Mouse (Mus musculus): ENCODE results near the gene Mfap1b.
"Not testable (repeated sequence)": the region's sequence is repeated elsewhere in the genome, so short reads cannot be mapped to it uniquely, and the experiment has no call there.

The Mfap1b gene

GRCm38 (mm10) chr2:121472783-121473182 lies 1.1 kb downstream of the Mfap1b start:
- DNase-seq (ENCODE audit: low spot score): not testable (repeated sequence)

DNA sequence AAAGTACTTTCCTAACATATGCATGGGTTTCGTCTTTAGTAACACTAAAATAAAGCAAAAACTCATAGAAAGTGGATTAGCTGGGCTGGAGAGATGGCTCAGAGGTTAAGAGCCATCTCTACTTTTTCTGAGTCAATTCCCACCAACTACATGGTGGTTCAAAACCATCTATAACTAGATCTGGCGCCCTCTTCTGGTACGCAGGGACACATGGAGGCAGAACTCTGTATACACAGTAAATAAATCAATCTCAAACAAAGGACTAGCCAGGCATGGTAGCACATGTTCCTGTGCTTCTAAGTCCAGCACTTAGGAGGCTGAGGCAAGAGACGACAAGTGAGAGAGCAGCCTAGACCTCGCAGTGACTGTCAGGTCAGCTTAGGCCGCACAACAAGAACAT lies 4.9 kb downstream of the Mfap1b start:
- not testable (repeated sequence) for DNase-seq (ENCODE audit: low spot score)

DNA sequence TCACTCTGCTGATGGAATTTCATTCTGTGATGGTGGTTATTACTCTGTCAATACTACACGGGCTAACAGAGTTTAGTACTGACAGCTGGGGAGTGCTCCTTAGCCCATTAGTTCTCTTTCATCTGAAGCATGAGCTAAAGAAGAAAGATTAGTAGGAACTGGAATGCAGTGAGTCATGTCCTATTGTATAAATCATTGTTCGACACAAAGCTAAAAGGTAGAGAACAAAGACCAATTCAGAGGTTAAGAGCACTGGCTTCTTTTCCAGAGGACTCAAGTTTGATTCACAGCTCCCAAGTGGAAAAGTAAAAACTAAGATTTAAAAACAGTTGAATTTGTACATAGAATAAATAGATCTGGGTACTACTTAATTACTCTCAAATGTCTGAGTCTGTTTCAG lies 13.8 kb downstream of the Mfap1b start:
- DNase-seq (ENCODE audit: low spot score): no peak

GRCm38 (mm10) chr2:121456692-121457642 lies 16.9 kb downstream of the Mfap1b start, which contains the start of gene Serinc4:
TSS of gene Serinc4 (minus strand) at chr2:121456781.
- peak; percentile 78 for DNase-seq (ENCODE audit: low spot score)

- DNase-seq (ENCODE audit: low spot score): no peak
Measured at GRCm38 (mm10) chr2:121455534-121455933, 18.3 kb downstream of the Mfap1b start.

- DNase-seq (ENCODE audit: low spot score): no peak
Measured at GRCm38 (mm10) chr2:121453917-121454316, 19.9 kb downstream of the Mfap1b start.

DNA sequence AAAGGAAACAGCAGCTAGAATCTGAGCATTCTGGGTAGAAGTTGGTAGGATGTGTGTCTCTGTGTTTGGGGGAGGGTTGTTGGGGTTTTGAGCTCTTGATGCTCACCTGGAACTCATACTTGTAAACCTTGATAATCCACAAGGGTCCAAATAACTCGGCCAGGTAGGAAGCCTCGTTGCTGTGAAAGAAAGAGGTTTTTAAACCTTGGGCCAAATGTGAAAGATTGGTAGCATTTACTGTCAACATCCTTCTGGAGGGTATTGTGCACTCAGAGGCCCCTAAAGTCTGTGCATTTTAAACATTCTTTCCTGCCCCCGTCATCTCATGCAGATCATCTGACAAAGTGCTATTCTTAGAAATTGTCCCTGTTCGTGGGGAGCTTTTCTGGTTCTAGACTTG lies 20.9 kb downstream of the Mfap1b start, which contains the start of gene Hypk:
Gene Hypk, plus strand, starts transcription at position 301 of the 400 bp plus-strand sequence.
- DNase-seq (ENCODE audit: low spot score): no peak

DNA sequence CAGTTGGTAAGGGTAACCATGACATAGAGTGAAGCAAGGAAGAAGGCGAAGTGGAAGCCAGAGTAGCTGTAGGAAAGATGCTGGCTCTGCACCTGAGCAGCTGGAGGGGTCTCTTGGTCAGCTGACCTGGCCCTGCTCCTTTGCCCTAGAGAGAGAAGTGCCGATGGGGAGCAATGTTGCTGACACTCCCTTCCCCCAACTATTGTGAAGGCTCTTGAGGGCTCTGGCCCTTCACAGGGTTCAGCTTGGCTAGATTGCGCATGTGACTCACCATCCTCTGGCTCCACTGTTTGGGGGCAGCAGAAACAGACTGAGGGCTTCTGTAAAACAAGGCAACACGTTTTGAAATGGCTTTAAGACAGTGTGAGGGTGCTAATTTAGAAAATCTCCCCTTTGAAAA lies 21.5 kb downstream of the Mfap1b start:
- no peak for DNase-seq (ENCODE audit: low spot score)

DNA sequence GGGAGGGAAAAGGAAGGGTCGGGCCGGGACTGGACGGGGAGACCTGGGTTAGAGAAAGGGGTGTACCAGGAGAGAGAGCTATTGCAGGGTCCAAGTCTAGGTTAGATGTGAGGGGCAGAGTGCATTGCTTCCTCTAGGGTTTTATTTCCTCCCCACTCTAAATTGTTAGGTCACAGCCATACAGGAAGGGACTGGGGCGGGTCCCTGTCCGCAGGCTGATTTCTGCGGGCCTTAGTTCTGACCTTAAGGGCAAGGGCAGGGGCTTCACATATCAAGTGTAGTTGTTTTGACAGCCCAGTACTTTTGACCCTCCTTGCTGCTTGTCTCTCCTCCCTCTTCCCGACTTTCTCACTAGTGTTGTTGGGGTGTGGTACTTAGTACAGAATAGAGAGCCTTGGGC lies 23.8 kb downstream of the Mfap1b start:
- DNase-seq (ENCODE audit: low spot score): no peak

DNA sequence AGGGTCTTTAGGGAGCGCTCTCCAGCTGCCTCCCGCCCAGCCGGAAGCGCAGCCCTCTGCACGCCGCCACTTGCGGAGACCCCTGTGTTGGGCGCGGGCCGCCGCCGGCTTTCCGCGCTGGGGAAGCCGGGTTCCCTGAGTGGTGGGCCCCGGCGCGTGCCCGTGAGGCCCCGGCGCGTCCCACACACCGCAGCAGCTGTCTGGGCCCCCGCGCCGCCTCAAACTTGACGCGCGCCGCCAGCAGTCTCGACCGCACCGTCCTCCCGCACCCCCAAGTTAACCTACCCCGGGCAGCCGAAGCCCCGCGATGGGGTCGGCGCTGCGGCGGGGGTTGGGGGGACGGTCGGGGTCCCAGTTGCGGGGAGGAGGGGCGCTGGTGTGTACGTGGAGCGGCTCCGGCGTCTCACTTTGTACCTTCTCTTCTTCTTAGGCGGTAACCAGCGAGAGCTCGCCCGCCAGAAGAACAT lies 24.3 kb downstream of the Mfap1b start:
- DNase-seq (ENCODE audit: low spot score): no peak

DNA sequence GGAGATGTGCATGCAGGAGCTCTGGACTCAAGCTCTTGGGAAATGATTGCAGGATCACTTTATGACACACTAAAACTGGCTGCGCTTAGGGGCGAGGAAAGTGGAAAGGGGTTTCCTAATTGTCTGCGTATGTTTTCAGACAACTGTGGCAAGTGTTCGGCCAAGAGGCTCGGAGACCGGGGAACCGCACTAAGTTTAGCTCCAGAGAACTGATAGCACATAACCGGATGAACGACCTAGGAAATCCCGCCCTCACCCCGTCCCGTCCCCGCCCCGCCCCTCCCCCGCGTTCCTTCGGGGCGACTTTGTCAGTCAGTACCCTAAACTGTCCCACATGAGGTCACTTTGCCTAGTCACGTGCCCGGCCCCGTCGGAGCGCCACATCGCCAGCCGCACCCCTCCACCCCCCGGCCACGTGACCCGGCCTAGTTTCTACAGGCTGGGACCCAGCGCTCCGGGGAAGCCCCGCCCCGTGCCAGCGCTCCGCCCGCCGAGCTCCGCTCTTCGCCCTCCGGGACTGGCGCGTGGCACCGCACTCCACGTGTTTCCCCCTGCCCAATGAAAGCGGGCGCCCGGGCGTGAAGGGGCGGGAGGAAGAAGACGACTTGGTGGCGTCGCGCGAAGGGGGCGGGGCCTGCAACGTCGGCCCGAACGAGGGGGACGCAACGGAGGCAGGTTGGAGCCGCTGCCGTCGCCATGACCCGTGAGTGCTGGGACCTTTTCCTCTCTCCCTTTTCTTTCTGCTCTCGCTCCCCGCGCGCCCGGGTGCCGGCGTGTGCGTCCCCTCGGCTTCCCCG lies 24.9 kb downstream of the Mfap1b start, which contains the start of gene Serf2:
Gene Serf2, plus strand, starts transcription at position 457 of the 797 bp plus-strand sequence.
- DNase-seq (ENCODE audit: low spot score): peak; percentile 99

- DNase-seq (ENCODE audit: low spot score): peak; percentile 23
Measured at GRCm38 (mm10) chr2:121448136-121448535, 25.7 kb downstream of the Mfap1b start.

- no peak for DNase-seq (ENCODE audit: low spot score)
Measured at GRCm38 (mm10) chr2:121447006-121447405, 26.9 kb downstream of the Mfap1b start.

GRCm38 (mm10) chr2:121446506-121446905 lies 27.4 kb downstream of the Mfap1b start:
- no peak for DNase-seq (ENCODE audit: low spot score)

DNA sequence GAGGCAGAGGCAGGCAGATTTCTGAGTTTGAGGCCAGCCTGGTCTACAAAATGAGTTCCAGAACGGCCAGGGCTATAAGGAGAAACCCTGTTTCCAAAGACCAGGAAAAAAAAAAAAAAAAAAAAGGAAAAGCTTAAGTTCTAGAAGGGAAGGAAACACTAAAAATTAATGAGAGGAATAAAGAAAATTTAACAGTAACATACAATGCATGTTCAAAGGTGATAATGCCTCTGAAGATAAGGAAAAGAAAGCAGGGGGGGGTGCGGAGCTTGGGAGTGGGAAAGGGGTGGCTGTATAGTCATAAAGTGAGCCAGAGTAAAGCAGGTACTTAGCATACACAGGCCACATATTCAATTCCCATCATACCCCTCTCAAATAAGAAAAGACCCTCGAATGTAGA lies 28.8 kb downstream of the Mfap1b start:
- no peak for DNase-seq (ENCODE audit: low spot score)

DNA sequence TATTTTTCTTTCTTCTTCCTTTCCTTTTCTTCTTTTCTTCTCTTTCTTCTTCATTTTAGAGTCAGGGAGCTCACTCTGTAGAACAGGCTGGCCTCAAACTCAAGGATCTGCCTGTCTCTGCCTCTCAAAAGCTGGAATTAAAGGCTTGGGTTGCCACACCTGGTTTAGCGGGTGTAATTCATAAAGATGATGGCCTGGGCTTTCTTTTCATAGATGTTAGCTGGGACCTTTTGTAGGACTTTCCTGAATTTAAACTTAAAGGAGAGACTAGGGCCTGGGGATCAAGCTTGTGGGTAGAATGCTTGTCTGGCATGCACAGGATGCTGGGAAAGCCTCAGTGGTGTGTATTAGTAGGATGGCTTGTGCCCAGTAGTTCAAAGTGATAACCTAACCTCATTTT lies 29.7 kb downstream of the Mfap1b start, which contains the start of gene Ell3:
Gene Ell3, minus strand, starts transcription at position 101 of the 400 bp plus-strand sequence.
- no peak for DNase-seq (ENCODE audit: low spot score)

GRCm38 (mm10) chr2:121443068-121443349 lies 30.9 kb downstream of the Mfap1b start:
- DNase-seq (ENCODE audit: low spot score): no peak

- DNase-seq (ENCODE audit: low spot score): peak; percentile 68
Measured at GRCm38 (mm10) chr2:121442259-121443067, 31.4 kb downstream of the Mfap1b start.

DNA sequence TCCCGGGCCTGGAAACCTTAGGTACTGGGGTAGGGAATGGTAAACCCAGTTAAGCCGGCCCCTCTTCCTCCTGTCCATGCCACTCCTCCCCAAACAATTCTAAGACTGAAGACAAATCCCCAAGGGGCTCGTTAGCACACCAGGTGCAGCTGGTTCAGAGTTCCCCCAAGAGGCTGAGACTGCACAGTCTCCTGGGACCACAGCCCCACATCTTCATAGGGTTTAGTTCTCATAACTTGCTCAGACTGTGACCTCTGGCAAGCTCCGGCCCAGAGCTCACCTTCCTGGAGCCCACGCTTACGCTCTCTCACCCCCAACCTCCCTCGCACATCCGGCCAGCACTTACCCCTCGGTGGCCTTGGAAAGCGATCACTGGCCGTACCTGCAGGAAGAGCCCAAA lies 32.1 kb downstream of the Mfap1b start:
- no peak for DNase-seq (ENCODE audit: low spot score)

DNA sequence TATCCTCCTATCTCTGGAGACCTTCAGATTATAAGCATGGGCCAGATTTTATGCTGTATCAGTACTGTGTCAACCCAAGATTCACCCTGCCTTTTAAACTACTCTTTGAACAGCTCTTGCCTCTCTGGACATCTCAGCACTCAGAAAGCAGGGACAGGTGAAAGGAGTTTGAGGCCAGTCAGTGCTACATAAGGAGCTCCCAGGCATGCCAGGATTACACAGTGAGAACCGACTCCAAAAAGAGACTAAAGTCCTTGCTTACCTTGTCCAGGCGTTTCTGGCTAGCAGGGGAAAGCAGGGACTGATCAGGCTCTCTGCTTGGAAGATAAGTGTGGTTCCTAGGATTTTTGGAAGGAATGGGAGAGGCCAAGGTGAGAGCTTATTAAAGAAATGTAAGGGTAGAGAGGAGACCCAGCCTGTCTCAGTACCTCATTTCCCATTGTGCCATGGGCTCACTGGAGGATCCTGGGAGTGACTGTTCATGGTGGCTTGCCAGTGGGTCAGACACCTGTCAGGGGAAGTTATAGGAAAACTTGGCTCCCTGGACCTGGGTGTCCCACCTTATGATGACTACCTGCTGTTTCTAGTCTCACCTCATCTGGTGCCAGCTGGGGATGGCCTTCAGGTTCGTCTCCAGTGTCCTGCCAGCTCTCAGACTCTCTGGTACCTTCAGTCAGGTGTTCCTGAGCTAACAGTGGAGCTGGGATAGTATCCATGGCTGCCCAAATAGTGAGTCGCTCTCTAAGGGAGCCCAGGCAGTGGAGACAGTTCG lies 32.8 kb downstream of the Mfap1b start:
- no peak for DNase-seq (ENCODE audit: low spot score)

- DNase-seq (ENCODE audit: low spot score): no peak
Measured at GRCm38 (mm10) chr2:121439746-121440145, 34.1 kb downstream of the Mfap1b start.

All from urinary bladder, postnatal 25 days (tissue).